In genomic region chr2:152093356-152093792, GRCm38 (mm10) we compare ENCODE assay signal across 8 mouse cellular contexts. TPM values are rescaled to one million over a fixed set of nuclear protein-coding genes. Genes with fewer than 3 reads are reported as not detected.
DNase-seq lines count a peak whose midpoint lies in the region; ATAC-seq lines count a peak whose summit lies in the region.

No protein-coding gene starts in this region.

- no peak; the same call in 1 of the 2 replicates for ATAC-seq in kidney, embryonic 14.5 days (ENCODE audit: low FRiP score, low TSS enrichment)
- no peak for ATAC-seq in forebrain, embryonic 11.5 days (replicated peaks; ENCODE audit: low FRiP score)
- ATAC-seq in limb, embryonic 12.5 days (ENCODE audit: insufficient number of reproducible peaks, insufficient read depth, low FRiP score, low TSS enrichment, low read depth): no peak
- 0 out of 2 replicates have a peak, but pooled peaks have one; percentile 6 for ATAC-seq in neural tube, embryonic 15.5 days (ENCODE audit: low FRiP score)

- H3K9ac ChIP-seq in kidney, embryonic 14.5 days (ENCODE audit: low read depth, low read length): peak overlapping the region; percentile 37; the same call in 1 of the 2 replicates
- peak overlapping the region; percentile 30 for H3K9ac ChIP-seq in forebrain, embryonic 11.5 days (ENCODE audit: low read length)
- peak overlapping the region; percentile 37 for H3K9ac ChIP-seq in limb, embryonic 12.5 days (replicated peaks)
- no peak overlapping the region for H3K9ac ChIP-seq in neural tube, embryonic 15.5 days (replicated peaks)

- H3K27ac ChIP-seq in kidney, embryonic 14.5 days (ENCODE audit: low read depth, low read length): no peak overlapping the region
- H3K27ac ChIP-seq in forebrain, embryonic 11.5 days (ENCODE audit: low read depth, low read length): no peak overlapping the region
- no peak overlapping the region for H3K27ac ChIP-seq in limb, embryonic 12.5 days
- no peak overlapping the region for H3K27ac ChIP-seq in neural tube, embryonic 15.5 days (replicated peaks)

- H3K4me2 ChIP-seq in kidney, embryonic 14.5 days (replicated peaks; ENCODE audit: low read depth, low read length): peak overlapping the region; percentile 61
- H3K4me2 ChIP-seq in forebrain, embryonic 11.5 days (ENCODE audit: low read depth, low read length, severe bottlenecking): peak overlapping the region; percentile 44
- peak overlapping the region; percentile 61 for H3K4me2 ChIP-seq in limb, embryonic 12.5 days
- H3K4me2 ChIP-seq in neural tube, embryonic 15.5 days: peak overlapping the region; percentile 54

- DNase-seq in kidney, postnatal 14 days: no peak
- peak; percentile 93 for DNase-seq in ZHBTc4 (ENCODE audit: low read depth, low spot score)
- DNase-seq in forebrain, embryonic 11.5 days (ENCODE audit: low spot score): peak; percentile 75
- no peak for DNase-seq in thymus, postnatal 10 days (ENCODE audit: low spot score in 2 of 2)
- no peak for DNase-seq in spleen, postnatal 36 days (ENCODE audit: low spot score in 2 of 2)

- H3K27me3 ChIP-seq in kidney, embryonic 14.5 days (ENCODE audit: control insufficient read depth, insufficient read depth, low read length): peaks cover 66% of the 10 kb centered on the region
- peaks cover 32% of the 10 kb centered on the region for H3K27me3 ChIP-seq in forebrain, embryonic 11.5 days (ENCODE audit: control insufficient read depth, insufficient read depth, low read length)
- H3K27me3 ChIP-seq in limb, embryonic 12.5 days: peaks cover 99% of the 10 kb centered on the region
- H3K27me3 ChIP-seq in neural tube, embryonic 15.5 days (replicated peaks): peaks cover 12% of the 10 kb centered on the region

- peak overlapping the region; percentile 39 for H3K4me3 ChIP-seq in kidney, embryonic 14.5 days (ENCODE audit: low read length)
- H3K4me3 ChIP-seq in forebrain, embryonic 11.5 days (ENCODE audit: low read depth, low read length): peak overlapping the region; percentile 33
- peak overlapping the region; percentile 50 for H3K4me3 ChIP-seq in limb, embryonic 12.5 days (replicated peaks)
- peak overlapping the region; percentile 33 for H3K4me3 ChIP-seq in neural tube, embryonic 15.5 days (replicated peaks)

- H3K9me3 ChIP-seq in kidney, embryonic 14.5 days (ENCODE audit: control insufficient read depth, low read length): no peaks in the 10 kb centered on the region
- H3K9me3 ChIP-seq in forebrain, embryonic 11.5 days (ENCODE audit: control insufficient read depth, low read length): no peaks in the 10 kb centered on the region
- no peaks in the 10 kb centered on the region for H3K9me3 ChIP-seq in limb, embryonic 12.5 days
- no peaks in the 10 kb centered on the region for H3K9me3 ChIP-seq in neural tube, embryonic 15.5 days (replicated peaks)

- H3K4me1 ChIP-seq in kidney, embryonic 14.5 days (ENCODE audit: control insufficient read depth, insufficient read depth, low read length): peaks cover 11% of the 10 kb centered on the region; the same call in 1 of the 2 replicates
- H3K4me1 ChIP-seq in forebrain, embryonic 11.5 days (replicated peaks; ENCODE audit: control insufficient read depth, insufficient read depth, low read length): peaks cover 21% of the 10 kb centered on the region
- H3K4me1 ChIP-seq in limb, embryonic 12.5 days (replicated peaks): peaks cover 18% of the 10 kb centered on the region
- peaks cover 72% of the 10 kb centered on the region for H3K4me1 ChIP-seq in neural tube, embryonic 15.5 days

- 2% methylated on average over 60 of the region's 60 CpGs for WGBS in kidney, embryonic 14.5 days
- 2% methylated on average over 47 of the region's 60 CpGs for WGBS in forebrain, embryonic 11.5 days
- WGBS in limb, embryonic 12.5 days: 7% methylated on average over 47 of the region's 60 CpGs
- WGBS in neural tube, embryonic 15.5 days: 3% methylated on average over 45 of the region's 60 CpGs

- no peaks in the 10 kb centered on the region for H3K36me3 ChIP-seq in kidney, embryonic 14.5 days (ENCODE audit: control insufficient read depth, insufficient read depth, low read length)
- H3K36me3 ChIP-seq in forebrain, embryonic 11.5 days (ENCODE audit: control insufficient read depth, insufficient read depth, low read length): no peaks in the 10 kb centered on the region
- no peaks in the 10 kb centered on the region for H3K36me3 ChIP-seq in limb, embryonic 12.5 days
- no peaks in the 10 kb centered on the region for H3K36me3 ChIP-seq in neural tube, embryonic 15.5 days

RNA-seq across cellular contexts. Expression of gene Srxn1, which starts 11.9 kb away (rescaled TPM):
- 4.7 and 9.5 TPM in 2 replicates for polyA plus RNA-seq in kidney, embryonic 14.5 days (2014; fragmentation: Nextera tagmentation; extraction: Ambion mirVana)
- 14.3 and 15.0 TPM in 2 replicates for polyA plus RNA-seq in forebrain, embryonic 11.5 days (2014; fragmentation: Nextera tagmentation; extraction: Ambion mirVana)
- polyA plus RNA-seq in limb, embryonic 12.5 days (2016; fragmentation: Nextera tagmentation; extraction: Ambion mirVana): 7.5 and 8.6 TPM in 2 replicates
- polyA plus RNA-seq in neural tube, embryonic 15.5 days (2015; fragmentation: Nextera tagmentation; extraction: Ambion mirVana): 25.8 and 27.7 TPM in 2 replicates

RNA-seq across cellular contexts. Expression of gene Scrt2, which starts 12.0 kb away (rescaled TPM):
- not detected in 2 replicates for polyA plus RNA-seq in kidney, embryonic 14.5 days (2014; fragmentation: Nextera tagmentation; extraction: Ambion mirVana)
- polyA plus RNA-seq in forebrain, embryonic 11.5 days (2014; fragmentation: Nextera tagmentation; extraction: Ambion mirVana): 10.0 and 11.3 TPM in 2 replicates
- polyA plus RNA-seq in limb, embryonic 12.5 days (2016; fragmentation: Nextera tagmentation; extraction: Ambion mirVana): not detected in 2 replicates
- 7.5 and 9.2 TPM in 2 replicates for polyA plus RNA-seq in neural tube, embryonic 15.5 days (2015; fragmentation: Nextera tagmentation; extraction: Ambion mirVana)

RNA-seq across cellular contexts. Expression of gene Tcf15, which starts 50.0 kb away (rescaled TPM):
- polyA plus RNA-seq in kidney, embryonic 14.5 days (2014; fragmentation: Nextera tagmentation; extraction: Ambion mirVana): 18.2 and 19.2 TPM in 2 replicates
- 3.4 and 3.5 TPM in 2 replicates for polyA plus RNA-seq in forebrain, embryonic 11.5 days (2014; fragmentation: Nextera tagmentation; extraction: Ambion mirVana)
- polyA plus RNA-seq in limb, embryonic 12.5 days (2016; fragmentation: Nextera tagmentation; extraction: Ambion mirVana): 11.5 and 11.9 TPM in 2 replicates
- 2.1 and 4.0 TPM in 2 replicates for polyA plus RNA-seq in neural tube, embryonic 15.5 days (2015; fragmentation: Nextera tagmentation; extraction: Ambion mirVana)

Comparison
In these comparisons a context has a peak if more than half of its experiments do, and no peak if none do; other contexts are left out.
1. DNase-seq: peak in ZHBTc4 (single experiment) and forebrain, embryonic 11.5 days (single experiment); none in kidney, postnatal 14 days (single experiment), thymus, postnatal 10 days (0 of 2) and spleen, postnatal 36 days (0 of 2).
2. Peak in every context shown above with its lines, with median percentiles within 50 percentile points of each other: H3K4me2 ChIP-seq and H3K4me3 ChIP-seq.